Mouse (Mus musculus) MEL (cell line): ENCODE data around the gene Zfp664.

ENCODE experiments used
- BHLHE40 ChIP-seq: IDR thresholded peaks from 2 replicates; pipeline ENCODE4 v1.6.1; 2012; ENCODE audit warnings: low read depth, mild to moderate bottlenecking, inconsistent platforms, low read length, improper control_type of control experiment, borderline replicate concordance
- CHD1 ChIP-seq: IDR thresholded peaks from 2 replicates; pipeline ENCODE4 v1.6.1; 2012; ENCODE audit warnings: low read depth, mild to moderate bottlenecking, inconsistent platforms, low read length, improper control_type of control experiment
- CHD2 ChIP-seq: IDR thresholded peaks from 2 replicates; pipeline ENCODE4 v1.6.1; 2011; ENCODE audit warnings: low read length, improper control_type of control experiment
- CTCF ChIP-seq, 3 experiments: IDR thresholded peaks in 2 of 3; conservative IDR thresholded peaks in 1 of 3; 2 replicates each; pipeline ENCODE4 v1.5.1; 2011 to 2012; ENCODE audit warnings: low read length in 3 of 3, low read depth in 2 of 3, mild to moderate bottlenecking in 2 of 3, improper control_type of control experiment in 1 of 3, inconsistent platforms in 1 of 3, mixed read lengths in 1 of 3, moderate library complexity in 1 of 3; ENCODE audit not compliant: control insufficient read depth in 1 of 3, insufficient read depth in 1 of 3, poor library complexity in 1 of 3, severe bottlenecking in 1 of 3
- EP300 ChIP-seq, 2 experiments: IDR thresholded peaks; 2 replicates each; pipeline ENCODE4 v1.6.1; 2011; ENCODE audit warnings: improper control_type of control experiment in 2 of 2, low read length in 2 of 2, low read depth in 1 of 2, mild to moderate bottlenecking in 1 of 2
- GATA1 ChIP-seq: IDR thresholded peaks from 2 replicates; pipeline ENCODE4 v1.6.1; 2011; ENCODE audit warnings: low read depth, low read length, improper control_type of control experiment
- JUND ChIP-seq: IDR thresholded peaks from 2 replicates; pipeline ENCODE4 v1.6.1; 2011; ENCODE audit warnings: low read depth, mild to moderate bottlenecking, improper control_type of control experiment, low read length
- MEF2A ChIP-seq: IDR thresholded peaks from 2 replicates; pipeline ENCODE4 v1.6.1; 2014; ENCODE audit warnings: low read depth, mild to moderate bottlenecking, inconsistent platforms, low read length, improper control_type of control experiment; ENCODE audit not compliant: poor library complexity, insufficient replicate concordance, severe bottlenecking; ENCODE audit errors: extremely low read depth
- POLR2A ChIP-seq, 2 experiments: IDR thresholded peaks; 2 replicates each; pipeline ENCODE4 v1.6.1; 2011 to 2012; ENCODE audit warnings: low read length in 2 of 2, mild to moderate bottlenecking in 2 of 2, control low read depth in 1 of 2, improper control_type of control experiment in 1 of 2, low read depth in 1 of 2, moderate library complexity in 1 of 2; ENCODE audit not compliant: control insufficient read depth in 1 of 2, insufficient read depth in 1 of 2, poor library complexity in 1 of 2
- USF2 ChIP-seq, 2 experiments: IDR thresholded peaks; 2 replicates each; pipeline ENCODE4 v1.6.1; 2011 to 2012; ENCODE audit warnings: improper control_type of control experiment in 2 of 2, low read length in 2 of 2, borderline replicate concordance in 1 of 2, inconsistent platforms in 1 of 2, low read depth in 1 of 2, mild to moderate bottlenecking in 1 of 2; ENCODE audit not compliant: insufficient read depth in 1 of 2
- ZC3H11A ChIP-seq: IDR thresholded peaks from 2 replicates; pipeline ENCODE4 v1.6.1; 2012; ENCODE audit warnings: low read depth, mild to moderate bottlenecking, inconsistent platforms, low read length, improper control_type of control experiment
- ZNF384 ChIP-seq: IDR thresholded peaks from 2 replicates; pipeline ENCODE4 v1.6.1; 2012; ENCODE audit warnings: low read depth, mild to moderate bottlenecking, inconsistent platforms, low read length, improper control_type of control experiment

- TF ChIP-seq ZC3H11A: no peak
- no peak for TF ChIP-seq BHLHE40
- no peak for TF ChIP-seq GATA1
- TF ChIP-seq POLR2A (IDR thresholded peaks at IDR 0.05; ENCODE audit: control insufficient read depth in 1 of 2, insufficient read depth in 1 of 2, low read depth in 1 of 2, low read length in 2 of 2, poor library complexity in 1 of 2): no peak
- no peak for TF ChIP-seq CTCF (IDR thresholded peaks at IDR 0.05 in 2 of 3, conservative IDR thresholded peaks at IDR 0.05 in 1 of 3; ENCODE audit: control insufficient read depth in 1 of 3, insufficient read depth in 1 of 3, low read depth in 2 of 3, low read length in 3 of 3, poor library complexity in 1 of 3, severe bottlenecking in 1 of 3)
- TF ChIP-seq CHD1: no peak
- no peak for TF ChIP-seq EP300 (IDR thresholded peaks at IDR 0.05; ENCODE audit: low read depth in 1 of 2, low read length in 2 of 2)
- TF ChIP-seq USF2 (IDR thresholded peaks at IDR 0.05; ENCODE audit: borderline replicate concordance in 1 of 2, insufficient read depth in 1 of 2, low read depth in 1 of 2, low read length in 2 of 2): no peak
- no peak for TF ChIP-seq JUND
- no peak for TF ChIP-seq ZNF384
- no peak for TF ChIP-seq CHD2
- no peak for TF ChIP-seq MEF2A
Observed at GRCm38 (mm10) chr5:124879801-124880200, 17.3 kb downstream of the Zfp664 start.
